Mouse (Mus musculus): ENCODE measurements around the gene Cyp4x1. TPM values are rescaled to one million over a fixed set of nuclear protein-coding genes. Genes with fewer than 3 reads are reported as not detected.

Cyp4x1 gene
- polyA plus RNA-seq, 1 experiment from 2014 or later: 0.03 TPM

GRCm38 (mm10) chr4:115123507-115123906 is 10.6 kb downstream of the Cyp4x1 start:
- DNase-seq (ENCODE audit: low spot score) (no peak), ATAC-seq (ENCODE audit: insufficient number of reproducible peaks, low FRiP score, low TSS enrichment, low read depth) (no peak)
- no peak overlapping the region for H3K4me2 ChIP-seq (ENCODE audit: low read depth, severe bottlenecking)
- no peaks in the 10 kb centered on the region for H3K36me3 ChIP-seq (ENCODE audit: control insufficient read depth, insufficient read depth, low read length)
- WGBS: 58% methylated on average over 2 of the region's 2 CpGs
- H3K4me1 ChIP-seq (ENCODE audit: control insufficient read depth, insufficient read depth, low read length): no peaks in the 10 kb centered on the region
- no peaks in the 10 kb centered on the region for H3K9me3 ChIP-seq (ENCODE audit: control insufficient read depth, low read length)
- H3K27me3 ChIP-seq (ENCODE audit: control insufficient read depth, insufficient read depth, low read length): no peaks in the 10 kb centered on the region
- no peak overlapping the region for H3K9ac ChIP-seq (ENCODE audit: low read length)
- no peak overlapping the region for H3K27ac ChIP-seq (replicated peaks; ENCODE audit: low read depth, low read length)
- no peak overlapping the region for H3K4me3 ChIP-seq (ENCODE audit: low read depth, low read length)

- no peaks in the 10 kb centered on the region for H3K36me3 ChIP-seq (ENCODE audit: control insufficient read depth, insufficient read depth, low read length)
- no peaks in the 10 kb centered on the region for H3K4me1 ChIP-seq (ENCODE audit: control insufficient read depth, insufficient read depth, low read length)
- DNase-seq (ENCODE audit: low spot score) (no peak), ATAC-seq (ENCODE audit: insufficient number of reproducible peaks, low FRiP score, low TSS enrichment, low read depth) (no peak)
- H3K9me3 ChIP-seq (ENCODE audit: control insufficient read depth, low read length): no peaks in the 10 kb centered on the region
- no peak overlapping the region for H3K27ac ChIP-seq (replicated peaks; ENCODE audit: low read depth, low read length)
- H3K9ac ChIP-seq (ENCODE audit: low read length): no peak overlapping the region
- no peak overlapping the region for H3K4me2 ChIP-seq (ENCODE audit: low read depth, severe bottlenecking)
- WGBS: 88% methylated on average over 5 of the region's 5 CpGs
- H3K27me3 ChIP-seq (ENCODE audit: control insufficient read depth, insufficient read depth, low read length): no peaks in the 10 kb centered on the region
- H3K4me3 ChIP-seq (ENCODE audit: low read depth, low read length): no peak overlapping the region
These were observed 12.5 kb downstream of the Cyp4x1 start for GRCm38 (mm10) chr4:115121608-115122007.

GRCm38 (mm10) chr4:115121162-115121561 is 12.9 kb downstream of the Cyp4x1 start:
- Histone ChIP-seq H3K4me1 (ENCODE audit: control insufficient read depth, insufficient read depth, low read length) (no peaks in the 10 kb centered on the region), H3K27me3 (ENCODE audit: control insufficient read depth, insufficient read depth, low read length) (no peaks in the 10 kb centered on the region)
- WGBS: 77% methylated on average over 2 of the region's 2 CpGs

GRCm38 (mm10) chr4:115119642-115120041 is 14.4 kb downstream of the Cyp4x1 start:
- Histone ChIP-seq H3K27me3 (ENCODE audit: control insufficient read depth, insufficient read depth, low read length) (no peaks in the 10 kb centered on the region), H3K36me3 (ENCODE audit: control insufficient read depth, insufficient read depth, low read length) (no peaks in the 10 kb centered on the region)

More at GRCm38 (mm10) chr4:115121162-115121561, 12.9 kb downstream of the Cyp4x1 start:
- Histone ChIP-seq H3K36me3 (ENCODE audit: control insufficient read depth, insufficient read depth, low read length) (no peaks in the 10 kb centered on the region), H3K4me2 (ENCODE audit: low read depth, severe bottlenecking) (no peak overlapping the region), H3K27ac (replicated peaks; ENCODE audit: low read depth, low read length) (no peak overlapping the region), H3K9ac (ENCODE audit: low read length) (no peak overlapping the region), H3K9me3 (ENCODE audit: control insufficient read depth, low read length) (no peaks in the 10 kb centered on the region), H3K4me3 (ENCODE audit: low read depth, low read length) (no peak overlapping the region)
- ATAC-seq (ENCODE audit: insufficient number of reproducible peaks, low FRiP score, low TSS enrichment, low read depth) (no peak), DNase-seq (ENCODE audit: low spot score) (no peak)

GRCm38 (mm10) chr4:115113266-115113665 is 20.8 kb downstream of the Cyp4x1 start:
- Histone ChIP-seq H3K4me2 (ENCODE audit: low read depth, severe bottlenecking) (no peak overlapping the region), H3K4me3 (ENCODE audit: low read depth, low read length) (no peak overlapping the region), H3K27me3 (ENCODE audit: control insufficient read depth, insufficient read depth, low read length) (no peaks in the 10 kb centered on the region), H3K36me3 (ENCODE audit: control insufficient read depth, insufficient read depth, low read length) (no peaks in the 10 kb centered on the region), H3K9me3 (ENCODE audit: control insufficient read depth, low read length) (no peaks in the 10 kb centered on the region), H3K4me1 (ENCODE audit: control insufficient read depth, insufficient read depth, low read length) (no peaks in the 10 kb centered on the region), H3K27ac (replicated peaks; ENCODE audit: low read depth, low read length) (no peak overlapping the region), H3K9ac (ENCODE audit: low read length) (no peak overlapping the region)
- ATAC-seq (ENCODE audit: insufficient number of reproducible peaks, low FRiP score, low TSS enrichment, low read depth) (no peak), DNase-seq (ENCODE audit: low spot score) (no peak)
- WGBS: 26% methylated on average over 5 of the region's 5 CpGs

More at GRCm38 (mm10) chr4:115119642-115120041, 14.4 kb downstream of the Cyp4x1 start:
- WGBS: 90% methylated on average over 3 of the region's 3 CpGs
- no peaks in the 10 kb centered on the region for H3K9me3 ChIP-seq (ENCODE audit: control insufficient read depth, low read length)
- no peak overlapping the region for H3K9ac ChIP-seq (ENCODE audit: low read length)
- no peaks in the 10 kb centered on the region for H3K4me1 ChIP-seq (ENCODE audit: control insufficient read depth, insufficient read depth, low read length)
- H3K27ac ChIP-seq (replicated peaks; ENCODE audit: low read depth, low read length): no peak overlapping the region
- H3K4me2 ChIP-seq (ENCODE audit: low read depth, severe bottlenecking): no peak overlapping the region
- no peak for ATAC-seq (ENCODE audit: insufficient number of reproducible peaks, low FRiP score, low TSS enrichment, low read depth)
- no peak overlapping the region for H3K4me3 ChIP-seq (ENCODE audit: low read depth, low read length)
- no peak for DNase-seq (ENCODE audit: low spot score)

GRCm38 (mm10) chr4:115111167-115111566 is 22.9 kb downstream of the Cyp4x1 start:
- Histone ChIP-seq H3K27me3 (ENCODE audit: control insufficient read depth, insufficient read depth, low read length) (no peaks in the 10 kb centered on the region), H3K36me3 (ENCODE audit: control insufficient read depth, insufficient read depth, low read length) (no peaks in the 10 kb centered on the region), H3K4me2 (ENCODE audit: low read depth, severe bottlenecking) (no peak overlapping the region), H3K9me3 (ENCODE audit: control insufficient read depth, low read length) (no peaks in the 10 kb centered on the region), H3K4me1 (ENCODE audit: control insufficient read depth, insufficient read depth, low read length) (no peaks in the 10 kb centered on the region), H3K4me3 (ENCODE audit: low read depth, low read length) (no peak overlapping the region), H3K9ac (ENCODE audit: low read length) (no peak overlapping the region), H3K27ac (replicated peaks; ENCODE audit: low read depth, low read length) (no peak overlapping the region)
- WGBS: 65% methylated on average over 2 of the region's 2 CpGs
- DNase-seq (ENCODE audit: low spot score) (no peak), ATAC-seq (ENCODE audit: insufficient number of reproducible peaks, low FRiP score, low TSS enrichment, low read depth) (no peak)

GRCm38 (mm10) chr4:115103510-115103909 is 30.6 kb downstream of the Cyp4x1 start:
- DNase-seq (ENCODE audit: low spot score) (no peak), ATAC-seq (ENCODE audit: insufficient number of reproducible peaks, low FRiP score, low TSS enrichment, low read depth) (no peak)
- Histone ChIP-seq H3K27me3 (ENCODE audit: control insufficient read depth, insufficient read depth, low read length) (no peaks in the 10 kb centered on the region), H3K4me2 (ENCODE audit: low read depth, severe bottlenecking) (no peak overlapping the region), H3K4me1 (ENCODE audit: control insufficient read depth, insufficient read depth, low read length) (no peaks in the 10 kb centered on the region), H3K4me3 (ENCODE audit: low read depth, low read length) (no peak overlapping the region), H3K27ac (replicated peaks; ENCODE audit: low read depth, low read length) (no peak overlapping the region), H3K9me3 (ENCODE audit: control insufficient read depth, low read length) (no peaks in the 10 kb centered on the region), H3K36me3 (ENCODE audit: control insufficient read depth, insufficient read depth, low read length) (no peaks in the 10 kb centered on the region), H3K9ac (ENCODE audit: low read length) (no peak overlapping the region)
- 68% methylated on average over 4 of the region's 4 CpGs for WGBS

- ATAC-seq (ENCODE audit: insufficient number of reproducible peaks, low FRiP score, low TSS enrichment, low read depth): peak; percentile 40; the same call in 1 of the 2 replicates
- Histone ChIP-seq H3K27ac (replicated peaks; ENCODE audit: low read depth, low read length) (no peak overlapping the region), H3K4me1 (ENCODE audit: control insufficient read depth, insufficient read depth, low read length) (peaks cover 3% of the 10 kb centered on the region; the same call in 1 of the 2 replicates), H3K9me3 (ENCODE audit: control insufficient read depth, low read length) (no peaks in the 10 kb centered on the region), H3K4me2 (ENCODE audit: low read depth, severe bottlenecking) (no peak overlapping the region), H3K36me3 (ENCODE audit: control insufficient read depth, insufficient read depth, low read length) (no peaks in the 10 kb centered on the region), H3K4me3 (ENCODE audit: low read depth, low read length) (no peak overlapping the region), H3K9ac (ENCODE audit: low read length) (no peak overlapping the region), H3K27me3 (ENCODE audit: control insufficient read depth, insufficient read depth, low read length) (peaks cover 4% of the 10 kb centered on the region)
- DNase-seq (ENCODE audit: low spot score): peak; percentile 84
- WGBS: 42% methylated on average over 6 of the region's 6 CpGs
These were observed 32.4 kb downstream of the Cyp4x1 start for GRCm38 (mm10) chr4:115101682-115102081.

- Histone ChIP-seq H3K4me1 (ENCODE audit: control insufficient read depth, insufficient read depth, low read length) (peaks cover 3% of the 10 kb centered on the region; the same call in 1 of the 2 replicates), H3K27me3 (ENCODE audit: control insufficient read depth, insufficient read depth, low read length) (peaks cover 28% of the 10 kb centered on the region), H3K27ac (replicated peaks; ENCODE audit: low read depth, low read length) (no peak overlapping the region), H3K4me3 (ENCODE audit: low read depth, low read length) (no peak overlapping the region), H3K36me3 (ENCODE audit: control insufficient read depth, insufficient read depth, low read length) (no peaks in the 10 kb centered on the region), H3K9me3 (ENCODE audit: control insufficient read depth, low read length) (no peaks in the 10 kb centered on the region), H3K4me2 (ENCODE audit: low read depth, severe bottlenecking) (peak overlapping the region; percentile 20; the same call in 1 of the 2 replicates), H3K9ac (ENCODE audit: low read length) (no peak overlapping the region)
- 1% methylated on average over 6 of the region's 6 CpGs for WGBS
- ATAC-seq (ENCODE audit: insufficient number of reproducible peaks, low FRiP score, low TSS enrichment, low read depth): peak; percentile 53; the same call in 1 of the 2 replicates
- peak; percentile 68 for DNase-seq (ENCODE audit: low spot score)
These were observed 37.0 kb downstream of the Cyp4x1 start for GRCm38 (mm10) chr4:115097146-115097496.
